Mouse (Mus musculus): ENCODE data around the gene Cd82. TPM values are rescaled to one million over a fixed set of nuclear protein-coding genes. Genes with fewer than 3 reads are reported as not detected.

The Cd82 gene
- total and polyA plus RNA-seq, 3 experiments = 177 to 294 (median 215) TPM

DNA sequence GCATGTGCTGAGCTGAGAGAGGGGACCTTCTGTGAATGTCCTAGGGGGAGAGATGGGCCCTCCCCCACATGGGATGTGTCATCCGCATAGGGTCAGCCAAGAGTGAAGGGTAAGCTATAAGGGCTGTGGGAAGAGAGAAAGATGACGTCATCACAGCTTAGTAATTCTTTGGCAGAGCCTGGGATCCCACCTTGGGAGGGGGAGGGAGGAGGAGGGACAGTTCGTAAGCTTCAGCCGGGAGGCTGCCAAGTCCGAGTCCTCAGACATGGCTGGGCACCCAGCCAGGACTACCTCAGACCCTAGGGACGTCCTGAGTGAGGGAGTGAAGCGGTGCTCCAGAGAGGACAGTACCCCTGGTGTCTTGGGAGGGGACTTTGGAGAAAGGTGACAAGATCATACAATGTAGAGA, 57.9 kb downstream of the Cd82 start:
- dilution Hi-C loops (cut with MboI; ENCODE audit: extremely low pct_ligation_motif_present, extremely low pct_unique_long_range_greater_than_20kb, low sequenced_read_pairs) = no loop called here
- Histone ChIP-seq H3K4me3 (replicated peaks in 1 of 3; ENCODE audit: low read depth in 2 of 3, low read length in 2 of 3, poor library complexity in 1 of 3) (no peak overlapping the region), H3K9ac (ENCODE audit: insufficient read depth, low read depth) (no peak overlapping the region), H3K27me3 (replicated peaks) (peaks cover 85% of the 10 kb centered on the region), H3K79me2 (replicated peaks; ENCODE audit: control insufficient read depth, extremely low read depth, insufficient read depth, poor library complexity, severe bottlenecking) (no peaks in the 10 kb centered on the region), H3K4me2 (ENCODE audit: insufficient read depth, low read depth, poor library complexity, severe bottlenecking) (no peak overlapping the region), H3K4me1 (ENCODE audit: control insufficient read depth in 1 of 2, insufficient read depth in 2 of 2) (0 out of 4 replicates have a peak, but pooled peaks cover 0 to 3% of the 10 kb centered on the region in 2 experiments), H3K27ac (ENCODE audit: insufficient read depth, low read depth) (no peak overlapping the region), H3K9me3 (replicated peaks; ENCODE audit: low read length) (peaks cover 3% of the 10 kb centered on the region), H3K36me3 (replicated peaks in 1 of 2; ENCODE audit: control insufficient read depth in 1 of 2, insufficient read depth in 1 of 2, low read length in 1 of 2) (no peaks in the 10 kb centered on the region)
- no peak for TF ChIP-seq MXI1 (IDR thresholded peaks at IDR 0.05; ENCODE audit: low read depth, low read length)
- no peak for TF ChIP-seq POLR2AphosphoS2 (IDR thresholded peaks at IDR 0.05; ENCODE audit: low read depth, low read length)
- TF ChIP-seq CHD2 (IDR thresholded peaks at IDR 0.05; ENCODE audit: low read length) = no peak
- TF ChIP-seq ZKSCAN1 (IDR thresholded peaks at IDR 0.05; ENCODE audit: borderline replicate concordance, low read depth, low read length) = no peak
- no peak for TF ChIP-seq MAZ (IDR thresholded peaks at IDR 0.05; ENCODE audit: low read depth, low read length)
- no peak for TF ChIP-seq UBTF (IDR thresholded peaks at IDR 0.05; ENCODE audit: low read depth, low read length)
- no peak for TF ChIP-seq MYC (IDR thresholded peaks at IDR 0.05; ENCODE audit: low read depth, low read length)
- no peak for TF ChIP-seq MAFK (IDR thresholded peaks at IDR 0.05; ENCODE audit: insufficient replicate concordance, low read length)
- TF ChIP-seq SMC3 (IDR thresholded peaks at IDR 0.05; ENCODE audit: low read depth, low read length) = no peak
- no peak for TF ChIP-seq EP300 (IDR thresholded peaks at IDR 0.05; ENCODE audit: low read length)
- no peak for TF ChIP-seq E2F4 (IDR thresholded peaks at IDR 0.05; ENCODE audit: insufficient replicate concordance, low read depth, low read length)
- no peak for DNase-seq (ENCODE audit: extremely low read depth)
- in situ Hi-C loops (cut with MboI; ENCODE audit: low pct_ligation_motif_present, low pct_unique_long_range_greater_than_20kb, low sequenced_read_pairs) = loop anchor here (5.0 kb wide), 1 partner anchor 188 kb away; no protein-coding TSS in a partner anchor

DNA sequence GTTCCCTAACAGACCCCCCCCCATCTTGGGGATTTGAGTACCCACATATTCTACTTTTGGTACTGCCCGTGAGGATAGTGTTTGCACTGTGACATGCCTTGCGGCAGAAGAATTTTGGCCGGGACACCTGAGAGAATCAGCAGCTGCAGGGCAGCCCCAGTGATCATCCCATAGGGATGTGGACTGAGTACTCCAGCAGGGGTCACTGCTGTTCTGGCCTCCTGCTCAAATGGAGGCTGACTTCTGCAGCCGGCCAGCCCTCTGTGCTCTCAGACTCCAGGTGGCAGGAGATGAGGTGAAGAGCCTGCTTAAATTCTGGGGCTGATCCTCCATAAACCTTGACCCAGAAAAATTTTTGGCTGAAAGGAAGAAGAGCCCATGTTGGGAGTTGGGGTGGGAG, 58.8 kb downstream of the Cd82 start:
- H3K27ac ChIP-seq (ENCODE audit: insufficient read depth, low read depth) = no peak overlapping the region
- DNase-seq (ENCODE audit: extremely low read depth) = no peak
- peaks cover 7% of the 10 kb centered on the region for H3K9me3 ChIP-seq (replicated peaks; ENCODE audit: low read length)
- 0 out of 4 replicates have a peak, but pooled peaks cover 0 to 3% of the 10 kb centered on the region in 2 experiments for H3K4me1 ChIP-seq (ENCODE audit: control insufficient read depth in 1 of 2, insufficient read depth in 2 of 2)
- dilution Hi-C loops (cut with MboI; ENCODE audit: extremely low pct_ligation_motif_present, extremely low pct_unique_long_range_greater_than_20kb, low sequenced_read_pairs) (no loop called here), in situ Hi-C loops (cut with MboI; ENCODE audit: low pct_ligation_motif_present, low pct_unique_long_range_greater_than_20kb, low sequenced_read_pairs) (no loop called here)
- peaks cover 86% of the 10 kb centered on the region for H3K27me3 ChIP-seq (replicated peaks)
- TF ChIP-seq CTCF (conservative IDR thresholded peaks at IDR 0.05 in 1 of 2, IDR thresholded peaks at IDR 0.05 in 1 of 2; ENCODE audit: low read depth in 2 of 2, low read length in 2 of 2) = peak in 1 of 2 experiments; percentile 78; a peak in 2 of 4 replicates
- peak; percentile 75 for TF ChIP-seq SMC3 (IDR thresholded peaks at IDR 0.05; ENCODE audit: low read depth, low read length)
- peak; percentile 33; the same call in 1 of the 2 replicates for TF ChIP-seq ZC3H11A (IDR thresholded peaks at IDR 0.05; ENCODE audit: low read depth, low read length)
- no peak for TF ChIP-seq NRF1 (IDR thresholded peaks at IDR 0.05; ENCODE audit: low read depth, low read length)
- TF ChIP-seq HCFC1 (IDR thresholded peaks at IDR 0.05; ENCODE audit: low read depth, low read length) = no peak
- TF ChIP-seq RAD21 (IDR thresholded peaks at IDR 0.05; ENCODE audit: low read depth, low read length) = peak; percentile 72
- H3K4me3 ChIP-seq (replicated peaks in 1 of 3; ENCODE audit: low read depth in 2 of 3, low read length in 2 of 3, poor library complexity in 1 of 3) = no peak overlapping the region
- H3K36me3 ChIP-seq (replicated peaks in 1 of 2; ENCODE audit: control insufficient read depth in 1 of 2, insufficient read depth in 1 of 2, low read length in 1 of 2) = no peaks in the 10 kb centered on the region
- no peak overlapping the region for H3K4me2 ChIP-seq (ENCODE audit: insufficient read depth, low read depth, poor library complexity, severe bottlenecking)
- no peaks in the 10 kb centered on the region for H3K79me2 ChIP-seq (replicated peaks; ENCODE audit: control insufficient read depth, extremely low read depth, insufficient read depth, poor library complexity, severe bottlenecking)
- H3K9ac ChIP-seq (ENCODE audit: insufficient read depth, low read depth) = no peak overlapping the region
